8 mouse cellular contexts compared by ENCODE assay signal in genomic region chr5:130938274-130938741, GRCm38 (mm10).
A peak's percentile ranks its signal among the peaks of the same experiment; 100 is the strongest.
DNase-seq lines count a peak whose midpoint lies in the region; ATAC-seq lines count a peak whose summit lies in the region.

No protein-coding gene starts in this region.

- peak; percentile 11 to 47 for DNase-seq in left cerebral cortex, adult 18-20 months (ENCODE audit: low spot score in 2 of 2)
- DNase-seq in left cerebral cortex, adult 11 months (ENCODE audit: low spot score): no peak
- DNase-seq in cerebellum, postnatal 36 days: peak; percentile 25 to 29
- DNase-seq in hindbrain, embryonic 11.5 days (ENCODE audit: low spot score): peak; percentile 78
- peak; percentile 77 for DNase-seq in limb, embryonic 11.5 days (ENCODE audit: low spot score)
- DNase-seq in testis, postnatal 10 days (ENCODE audit: low spot score): no peak

- under 1% methylated on average over 7 of the region's 7 CpGs for WGBS in hindbrain, embryonic 11.5 days
- WGBS in limb, embryonic 11.5 days: 2% methylated on average over 7 of the region's 7 CpGs
- 5% methylated on average over 7 of the region's 7 CpGs for WGBS in neural tube, embryonic 14.5 days
- 10% methylated on average over 7 of the region's 7 CpGs for WGBS in intestine, embryonic 16.5 days

- peak; percentile 92 for ATAC-seq in hindbrain, embryonic 11.5 days (ENCODE audit: low FRiP score)
- peak; percentile 71 for ATAC-seq in limb, embryonic 11.5 days (ENCODE audit: insufficient number of reproducible peaks, low FRiP score, low TSS enrichment, low read depth)
- peak; percentile 63; the same call in 1 of the 2 replicates for ATAC-seq in neural tube, embryonic 14.5 days (ENCODE audit: low read depth)
- no peak; the same call in 1 of the 2 replicates for ATAC-seq in intestine, embryonic 16.5 days

- H3K9me3 ChIP-seq in hindbrain, embryonic 11.5 days (ENCODE audit: control insufficient read depth, low read length): no peaks in the 10 kb centered on the region
- no peaks in the 10 kb centered on the region for H3K9me3 ChIP-seq in limb, embryonic 11.5 days (ENCODE audit: control insufficient read depth, low read length)
- no peaks in the 10 kb centered on the region for H3K9me3 ChIP-seq in neural tube, embryonic 14.5 days (ENCODE audit: control insufficient read depth, low read length)
- H3K9me3 ChIP-seq in intestine, embryonic 16.5 days (ENCODE audit: control insufficient read depth, low read length): no peaks in the 10 kb centered on the region

- H3K27me3 ChIP-seq in hindbrain, embryonic 11.5 days (ENCODE audit: control insufficient read depth, insufficient read depth, low read length): no peaks in the 10 kb centered on the region
- no peaks in the 10 kb centered on the region for H3K27me3 ChIP-seq in limb, embryonic 11.5 days (ENCODE audit: control insufficient read depth, insufficient read depth, low read length)
- H3K27me3 ChIP-seq in neural tube, embryonic 14.5 days (ENCODE audit: control insufficient read depth, insufficient read depth, low read length): no peaks in the 10 kb centered on the region
- no peaks in the 10 kb centered on the region for H3K27me3 ChIP-seq in intestine, embryonic 16.5 days (replicated peaks; ENCODE audit: control insufficient read depth, insufficient read depth, low read length)

- H3K36me3 ChIP-seq in hindbrain, embryonic 11.5 days (ENCODE audit: control insufficient read depth, insufficient read depth, low read length): no peaks in the 10 kb centered on the region
- no peaks in the 10 kb centered on the region for H3K36me3 ChIP-seq in limb, embryonic 11.5 days (ENCODE audit: control insufficient read depth, insufficient read depth, low read length)
- H3K36me3 ChIP-seq in neural tube, embryonic 14.5 days (ENCODE audit: control insufficient read depth, insufficient read depth, low read length): no peaks in the 10 kb centered on the region
- no peaks in the 10 kb centered on the region for H3K36me3 ChIP-seq in intestine, embryonic 16.5 days (ENCODE audit: control insufficient read depth, insufficient read depth, low read length)

- H3K4me3 ChIP-seq in hindbrain, embryonic 11.5 days (ENCODE audit: low read depth, low read length): no peak overlapping the region
- no peak overlapping the region for H3K4me3 ChIP-seq in limb, embryonic 11.5 days (ENCODE audit: low read depth, low read length)
- no peak overlapping the region for H3K4me3 ChIP-seq in neural tube, embryonic 14.5 days (ENCODE audit: low read depth, low read length)
- no peak overlapping the region for H3K4me3 ChIP-seq in intestine, embryonic 16.5 days (ENCODE audit: low read length)

- no peak overlapping the region for H3K4me2 ChIP-seq in hindbrain, embryonic 11.5 days (replicated peaks; ENCODE audit: low read depth, low read length)
- H3K4me2 ChIP-seq in limb, embryonic 11.5 days (ENCODE audit: low read depth, severe bottlenecking): peak overlapping the region; percentile 21
- H3K4me2 ChIP-seq in neural tube, embryonic 14.5 days (ENCODE audit: low read depth, low read length): no peak overlapping the region
- no peak overlapping the region for H3K4me2 ChIP-seq in intestine, embryonic 16.5 days (ENCODE audit: low read depth, low read length)

- peaks cover 3% of the 10 kb centered on the region for H3K4me1 ChIP-seq in hindbrain, embryonic 11.5 days (replicated peaks; ENCODE audit: control insufficient read depth, insufficient read depth, low read length)
- peaks cover 7% of the 10 kb centered on the region; the same call in 1 of the 2 replicates for H3K4me1 ChIP-seq in limb, embryonic 11.5 days (ENCODE audit: control insufficient read depth, insufficient read depth, low read length)
- peaks cover 6% of the 10 kb centered on the region; the same call in 1 of the 2 replicates for H3K4me1 ChIP-seq in neural tube, embryonic 14.5 days (ENCODE audit: control insufficient read depth, insufficient read depth, low read length)
- no peaks in the 10 kb centered on the region for H3K4me1 ChIP-seq in intestine, embryonic 16.5 days (ENCODE audit: control insufficient read depth, insufficient read depth, low read length)

- no peak overlapping the region for H3K9ac ChIP-seq in hindbrain, embryonic 11.5 days (ENCODE audit: low read depth, low read length)
- H3K9ac ChIP-seq in limb, embryonic 11.5 days (ENCODE audit: low read length): peak overlapping the region; percentile 7; the same call in 1 of the 2 replicates
- H3K9ac ChIP-seq in neural tube, embryonic 14.5 days (replicated peaks; ENCODE audit: low read depth, low read length): no peak overlapping the region
- no peak overlapping the region for H3K9ac ChIP-seq in intestine, embryonic 16.5 days (ENCODE audit: low read depth, low read length)

- H3K27ac ChIP-seq in hindbrain, embryonic 11.5 days (ENCODE audit: low read depth, low read length): peak overlapping the region; percentile 53
- H3K27ac ChIP-seq in limb, embryonic 11.5 days (replicated peaks; ENCODE audit: low read depth, low read length): peak overlapping the region; percentile 86
- no peak overlapping the region for H3K27ac ChIP-seq in neural tube, embryonic 14.5 days (ENCODE audit: low read depth, low read length)
- no peak overlapping the region for H3K27ac ChIP-seq in intestine, embryonic 16.5 days (ENCODE audit: low read length)

Comparison
In these comparisons a context has a peak if more than half of its experiments do, and no peak if none do; other contexts are left out.
1. DNase-seq: peak in left cerebral cortex, adult 18-20 months (2 of 2), cerebellum, postnatal 36 days (2 of 2), hindbrain, embryonic 11.5 days (single experiment) and limb, embryonic 11.5 days (single experiment); none in left cerebral cortex, adult 11 months (single experiment) and testis, postnatal 10 days (single experiment).
2. H3K27ac ChIP-seq: peak in hindbrain, embryonic 11.5 days (single experiment) and limb, embryonic 11.5 days (single experiment); none in neural tube, embryonic 14.5 days (single experiment) and intestine, embryonic 16.5 days (single experiment).